Mouse (Mus musculus) gastrocnemius, postnatal 36 days (tissue): ENCODE results near the gene Efcab3. TPM values are rescaled to one million over a fixed set of nuclear protein-coding genes. Genes with fewer than 3 reads are reported as not detected.

Experiments used
- DNase-seq, 2 experiments: peaks; one replicate each; pipeline ENCODE4 v3.0.0; 2022
- intact Hi-C: fragments of 180-260 bp; cut with DNase I; formaldehyde crosslinking; loops from one replicate; pipeline ENCODE4 v1.15.1; 2025
- total RNA-seq, 2 experiments: library from RNA; stranded (reverse); gene quantifications; 2 replicates each; pipeline ENCODE4 v1.2.3; 2021

Gene Efcab3
- total RNA-seq, 2 experiments from 2014 or later: not detected

GRCm38 (mm10) chr11:105144508-105145210 lies 81.3 kb downstream of the Efcab3 start:
- intact Hi-C loops: no loop called here
- no peak for DNase-seq

- no peak for DNase-seq
- intact Hi-C loops: no loop called here
Measured at GRCm38 (mm10) chr11:105145211-105145610, 81.8 kb downstream of the Efcab3 start.

DNA sequence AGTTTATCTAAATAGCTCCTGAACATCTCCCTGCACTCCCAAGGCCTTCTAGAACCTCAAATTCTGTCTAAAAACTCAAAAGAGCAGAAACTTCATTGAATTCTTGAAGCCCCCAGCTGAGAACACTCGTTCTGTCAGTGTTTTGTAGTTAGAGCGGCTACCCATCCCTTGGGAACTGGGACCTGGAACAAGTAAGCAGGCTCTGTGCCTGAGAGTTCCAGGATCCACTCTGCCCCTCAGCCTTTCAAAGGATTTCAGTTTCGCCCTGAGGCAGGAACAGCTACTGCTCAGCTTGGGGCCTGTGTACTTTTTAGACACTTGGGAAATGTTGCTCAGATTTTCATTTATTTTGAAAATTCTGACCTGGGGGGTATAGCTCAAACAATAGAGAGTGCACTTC lies 83.2 kb downstream of the Efcab3 start, which contains the start of gene Gm10842:
Gene Gm10842 (plus strand): TSS at position 301 of the 400 bp plus-strand sequence.
- intact Hi-C loops: no loop called here

GRCm38 (mm10) chr11:105149353-105149752 lies 86.0 kb downstream of the Efcab3 start:
- intact Hi-C loops: no loop called here
- no peak for DNase-seq

More for the DNA sequence above, 83.2 kb downstream of the Efcab3 start, which contains the start of gene Gm10842:
- no peak for DNase-seq

DNA sequence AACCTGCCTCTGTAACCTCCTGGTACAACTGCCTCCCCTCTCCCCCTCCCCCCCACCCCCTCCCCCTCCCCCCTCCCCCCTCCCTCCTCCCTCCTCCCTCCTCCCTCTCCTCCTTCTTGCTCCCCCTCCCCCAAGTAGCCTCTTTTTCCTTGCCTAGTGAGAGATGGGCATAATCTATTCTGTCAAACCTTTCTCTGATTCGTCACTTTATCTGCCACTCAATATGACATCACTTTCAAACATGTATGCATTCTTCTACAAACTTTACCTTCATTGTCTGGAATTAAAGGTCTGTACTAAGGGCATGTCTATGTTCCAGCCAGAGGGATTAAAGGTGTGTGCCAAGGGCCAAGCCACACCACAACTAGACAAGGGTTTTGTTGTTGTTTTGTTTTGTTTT lies 86.4 kb downstream of the Efcab3 start:
- intact Hi-C loops: no loop called here
- DNase-seq: no peak

DNA sequence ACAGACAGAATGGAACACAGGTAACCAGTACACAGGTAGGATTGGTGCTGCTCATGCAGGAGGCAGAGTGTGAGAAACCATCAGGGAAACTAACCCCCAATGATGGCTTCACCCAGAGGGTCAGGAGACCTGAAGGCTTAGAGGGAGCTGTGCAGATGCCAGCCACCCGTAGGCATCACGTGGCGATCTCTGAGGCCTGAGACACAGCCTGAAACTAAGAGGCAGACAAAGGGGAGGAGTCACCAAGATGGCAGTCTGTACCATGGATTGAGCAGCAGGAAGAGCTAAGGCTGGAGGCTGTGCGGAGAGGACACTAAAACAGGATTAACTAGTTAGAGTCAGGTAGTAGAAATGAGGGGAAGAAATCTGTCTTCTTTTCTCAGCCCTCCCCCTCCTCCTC lies 87.3 kb downstream of the Efcab3 start:
- no peak for DNase-seq
- intact Hi-C loops: no loop called here

DNA sequence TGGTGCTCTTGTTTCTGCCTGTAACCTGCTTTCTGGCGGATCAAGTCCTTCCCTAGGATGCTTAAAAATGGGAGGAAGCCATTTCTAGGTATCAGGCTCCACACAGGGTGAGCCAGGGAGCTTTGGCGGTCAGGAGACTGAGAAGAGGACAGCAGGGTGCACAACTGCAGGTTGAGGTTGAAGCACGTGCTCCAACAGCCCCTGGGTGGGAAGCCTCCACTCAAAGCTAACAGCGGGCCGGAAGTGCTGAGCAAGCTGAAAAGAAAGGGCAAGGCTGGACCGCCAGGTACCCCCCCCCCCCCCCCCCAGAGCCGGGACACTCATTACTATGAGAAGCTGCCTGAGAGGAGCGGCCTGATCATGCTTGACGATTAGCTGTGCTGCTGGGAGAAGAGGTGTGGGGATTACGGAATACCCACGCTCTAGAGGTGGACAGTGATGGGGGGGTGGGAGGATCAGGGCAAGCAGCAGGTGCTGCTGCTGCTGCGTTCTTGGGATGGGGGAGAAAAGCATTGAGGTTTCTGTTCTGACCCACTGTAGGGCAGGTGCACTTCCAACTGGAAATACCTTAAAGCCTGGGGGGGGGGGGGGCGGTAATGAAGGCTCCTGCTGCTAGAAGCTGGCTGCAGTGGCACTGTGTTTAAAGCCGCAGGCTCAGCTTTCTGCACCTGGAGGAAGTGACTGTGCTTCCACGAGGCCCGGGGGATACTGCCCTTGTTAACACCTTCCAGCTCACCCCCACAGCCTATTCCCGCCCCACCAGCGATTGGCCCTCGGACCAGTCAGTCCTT lies 88.0 kb downstream of the Efcab3 start:
- intact Hi-C loops: no loop called here
- no peak for DNase-seq

DNA sequence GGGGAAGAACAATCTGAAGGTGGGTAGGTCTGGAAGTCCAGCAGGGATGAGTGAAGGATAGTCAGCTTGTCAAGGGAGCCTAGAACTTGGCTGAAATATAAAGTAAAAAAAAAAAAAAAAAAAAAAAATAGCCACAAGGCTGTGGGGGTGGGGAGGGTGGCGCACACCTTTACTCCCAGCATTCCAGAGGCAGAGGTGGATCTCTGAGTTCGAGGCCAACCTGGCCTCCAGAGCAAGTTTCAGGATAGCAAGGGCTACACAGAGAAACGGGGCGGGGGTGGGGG lies 88.6 kb downstream of the Efcab3 start:
- intact Hi-C loops: no loop called here
- DNase-seq: no peak

DNA sequence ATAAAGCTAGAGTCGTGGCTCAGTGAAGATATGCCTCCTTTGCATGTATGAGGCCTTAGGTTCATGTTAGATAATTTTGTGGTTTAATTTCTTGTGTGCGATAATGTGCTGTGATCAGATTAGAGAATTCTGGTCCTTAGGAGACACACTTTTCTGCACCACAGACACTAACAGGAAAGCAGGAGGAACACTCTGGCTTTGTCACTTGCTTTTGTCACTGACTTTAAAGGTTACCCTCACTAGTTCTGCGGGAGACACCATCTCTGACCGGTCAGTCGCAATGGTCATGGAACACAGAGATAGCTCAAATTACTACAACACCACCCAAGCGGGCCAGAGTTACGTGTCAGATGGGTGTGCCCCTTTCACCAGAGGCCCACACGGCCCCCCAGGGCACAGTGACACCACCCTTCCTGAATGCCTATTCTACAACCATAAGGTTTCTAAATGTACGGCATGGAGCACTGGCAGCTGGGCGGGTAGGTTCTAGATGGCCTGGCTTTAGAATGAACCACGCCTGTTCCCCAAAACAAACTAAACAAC lies 89.0 kb downstream of the Efcab3 start:
- no peak for DNase-seq
- intact Hi-C loops: no loop called here

DNA sequence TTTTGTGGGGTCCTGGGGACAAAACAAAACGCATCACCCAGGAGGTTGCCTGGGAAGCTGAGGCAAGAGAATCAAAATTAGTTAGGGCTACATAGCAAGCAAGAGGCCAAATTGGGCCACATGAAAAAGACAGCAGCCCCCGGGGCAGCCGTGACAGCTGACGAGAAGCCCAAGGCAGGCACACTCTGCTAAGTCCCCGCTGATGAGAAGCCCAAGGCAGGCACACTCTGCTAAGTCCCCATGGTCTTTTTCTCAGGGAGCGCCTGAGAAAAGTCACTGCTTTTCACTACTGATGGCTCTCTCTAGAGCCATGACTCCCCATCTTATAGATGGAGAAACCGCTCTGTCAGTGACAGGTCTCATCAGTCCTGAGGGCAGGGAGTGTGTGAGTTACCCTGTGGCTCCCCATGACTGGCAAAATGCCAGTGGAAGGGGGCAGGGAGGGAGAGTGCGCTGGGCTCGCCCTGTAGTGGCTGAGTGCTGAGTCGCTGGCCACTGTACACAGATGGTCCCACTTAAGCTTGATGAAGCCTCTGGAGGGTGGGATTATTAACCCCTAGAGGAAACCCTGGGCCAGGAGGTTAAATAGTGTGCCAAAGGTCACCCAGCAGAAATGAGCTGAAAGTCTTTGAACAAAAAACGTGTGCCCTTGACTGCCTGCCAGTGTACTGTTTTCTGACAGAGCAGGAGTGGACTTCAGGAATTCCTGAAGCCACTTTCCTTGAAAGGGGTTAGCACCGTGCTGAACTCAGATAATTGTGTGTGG lies 89.9 kb downstream of the Efcab3 start:
- intact Hi-C loops: no loop called here
- no peak for DNase-seq

DNA sequence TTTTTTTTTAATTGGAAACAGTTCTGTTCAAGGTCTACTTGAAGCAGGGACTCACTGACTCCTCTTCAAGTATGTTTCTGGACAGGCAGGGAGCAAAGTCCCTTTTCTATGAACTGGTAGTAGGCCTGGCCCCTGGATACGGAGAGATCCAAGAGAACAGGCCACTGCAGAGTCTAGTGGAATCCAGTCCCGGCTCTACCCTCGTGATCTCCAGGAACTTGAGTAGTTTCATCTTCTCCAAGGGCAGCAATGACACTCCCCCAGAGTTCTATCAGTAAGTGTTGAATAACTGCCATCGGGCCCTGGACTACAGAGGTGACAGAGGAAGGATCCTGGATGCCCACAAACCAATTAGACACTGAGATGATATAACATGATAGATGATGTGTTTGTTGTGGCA lies 92.5 kb downstream of the Efcab3 start:
- DNase-seq: no peak
- intact Hi-C loops: no loop called here

DNA sequence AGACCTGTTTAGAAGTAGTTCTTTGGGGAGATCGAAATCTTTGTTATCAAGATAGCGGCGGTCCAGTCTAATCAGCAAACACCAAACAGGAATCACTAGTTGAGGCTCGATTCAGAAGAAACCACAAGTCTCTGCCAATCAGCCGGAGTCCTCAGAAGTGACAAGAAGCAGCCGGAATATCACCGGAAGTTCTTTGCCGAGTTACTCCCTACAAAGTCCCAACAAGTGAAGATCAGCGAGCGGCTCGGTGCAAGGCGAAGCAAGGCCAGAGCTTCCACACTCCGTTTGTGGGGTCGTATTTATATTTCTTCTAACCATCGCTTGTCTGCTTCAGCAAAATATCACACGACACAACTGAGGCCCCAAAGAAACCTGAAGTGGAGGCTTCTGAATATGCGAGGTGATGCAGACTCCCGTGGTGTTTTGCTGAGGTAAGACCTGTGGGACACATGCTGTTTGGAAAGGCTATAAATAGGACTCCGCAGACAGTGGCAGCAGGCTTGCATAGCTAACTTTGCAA lies 93.4 kb downstream of the Efcab3 start:
- intact Hi-C loops: no loop called here
- DNase-seq: no peak

GRCm38 (mm10) chr11:105158047-105158446 lies 94.7 kb downstream of the Efcab3 start:
- no peak for DNase-seq
- intact Hi-C loops: no loop called here

- DNase-seq: no peak
- intact Hi-C loops: no loop called here
Measured at GRCm38 (mm10) chr11:105159673-105160360, 96.4 kb downstream of the Efcab3 start.

DNA sequence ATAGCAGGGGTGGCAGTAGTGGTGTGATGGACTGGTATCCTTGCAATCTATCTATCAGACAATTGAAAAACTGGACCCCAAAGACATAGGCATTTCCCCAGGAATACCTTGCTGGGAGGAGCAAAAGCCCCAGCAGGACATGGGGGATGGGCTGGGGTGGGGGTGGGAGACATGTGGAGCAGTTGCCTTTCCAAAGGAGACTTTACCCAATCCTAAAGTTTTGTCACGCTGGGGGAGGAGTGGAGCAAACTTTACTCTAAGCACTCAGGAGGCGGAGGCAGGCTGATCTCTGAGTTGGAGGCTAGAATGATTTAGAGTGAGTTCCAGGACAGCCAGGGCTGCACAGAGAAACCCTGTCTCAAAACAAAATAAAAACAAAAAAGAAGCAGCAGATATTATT lies 98.0 kb downstream of the Efcab3 start:
- intact Hi-C loops: no loop called here
- no peak for DNase-seq

DNA sequence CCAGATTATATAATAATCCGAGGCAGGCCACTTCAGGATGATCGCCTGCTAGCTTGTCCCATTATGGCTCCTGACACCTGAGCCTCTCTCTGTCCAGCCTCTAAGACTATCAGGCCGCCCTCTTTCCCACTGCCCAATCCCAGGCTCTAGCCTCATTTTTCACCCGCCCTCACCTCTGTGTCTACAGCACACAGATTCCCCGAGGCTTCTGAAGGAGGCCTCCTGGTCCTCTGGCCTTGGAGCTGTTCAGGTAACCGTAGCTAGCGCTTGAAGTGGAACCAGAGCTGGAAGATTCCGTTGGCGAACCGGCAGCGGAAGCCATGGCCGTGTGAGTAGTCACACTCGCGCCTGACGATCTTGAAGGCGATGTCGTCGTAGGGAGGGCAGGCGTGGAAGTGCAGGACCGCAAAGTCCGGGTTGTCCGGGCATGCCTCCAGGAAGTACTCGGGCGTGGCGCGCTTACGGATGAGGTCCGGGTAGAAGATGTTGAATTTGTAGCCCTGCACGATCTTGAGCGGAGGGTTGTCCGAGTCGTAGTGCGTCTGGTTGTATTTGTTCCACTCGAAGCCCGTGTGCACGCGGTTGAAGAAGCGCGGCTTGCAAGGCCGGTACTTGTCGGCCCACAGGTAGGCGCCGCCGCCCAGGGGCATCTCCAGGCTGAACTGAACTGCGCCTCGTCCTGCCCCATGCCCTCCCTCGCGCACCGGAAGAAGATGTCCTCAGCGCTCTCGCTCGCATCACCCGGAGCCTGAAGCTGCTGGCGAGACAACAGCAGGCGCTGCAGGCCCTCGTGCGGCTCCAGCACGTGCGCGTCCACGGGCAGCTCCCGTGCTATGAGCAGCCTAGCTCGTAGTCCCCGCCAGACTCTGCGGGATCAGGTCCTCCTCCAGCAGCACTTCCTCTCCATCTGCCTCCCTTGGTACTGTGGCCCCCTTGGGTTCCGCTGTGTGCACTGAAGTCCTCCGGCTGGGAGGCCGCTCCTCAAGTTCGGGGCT lies 101.4 kb downstream of the Efcab3 start:
- no peak for DNase-seq
- intact Hi-C loops: no loop called here

DNA sequence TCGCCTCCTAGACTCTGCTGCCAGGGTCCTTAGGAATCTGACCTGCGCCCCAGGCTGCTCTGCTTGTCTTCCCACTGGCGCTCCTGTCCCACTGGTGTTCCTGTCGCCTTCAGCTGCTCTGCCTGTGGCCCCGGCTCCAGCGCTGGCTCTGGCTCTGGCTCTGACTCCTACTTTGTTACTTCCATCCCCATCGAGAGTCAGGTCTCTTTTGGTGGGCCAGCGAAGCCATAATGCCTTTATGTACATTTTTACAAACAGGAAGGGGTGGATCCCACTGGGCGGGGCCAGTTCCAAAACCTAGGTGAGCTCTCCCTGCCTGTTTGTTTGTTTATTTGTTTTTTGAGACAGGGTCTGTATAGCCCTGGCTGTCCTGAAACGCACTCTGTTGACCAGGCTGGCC lies 103.4 kb downstream of the Efcab3 start:
- no peak for DNase-seq
- intact Hi-C loops: no loop called here
